Mouse (Mus musculus) WW6 (cell line): ENCODE data around the gene Snca.
"Not testable (repeated sequence)": the region's sequence is repeated elsewhere in the genome, so short reads cannot be mapped to it uniquely, and the experiment has no call there.

ENCODE experiments used
- DNase-seq: peaks from one replicate; pipeline ENCODE4 v3.0.0-alpha.2; 2013; ENCODE audit warnings: low read depth, low spot score

Gene Snca

DNA sequence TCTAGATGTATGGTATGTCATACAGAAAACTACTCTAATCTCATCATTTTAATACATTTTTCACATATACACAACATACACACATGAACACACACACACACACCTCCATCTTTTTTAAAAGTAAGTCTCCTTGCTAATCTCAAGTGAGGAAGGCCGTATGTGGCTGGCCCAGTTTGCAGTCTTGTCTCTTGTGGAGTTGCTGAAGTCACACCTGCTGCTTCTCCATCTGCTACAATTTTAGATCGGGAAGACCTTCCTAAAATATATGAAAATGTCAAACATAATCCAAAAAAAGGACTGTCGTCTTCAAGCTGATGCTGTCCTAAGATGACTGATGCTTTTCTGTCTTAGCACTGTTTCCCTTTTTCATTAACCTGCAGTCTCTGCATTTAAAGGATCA lies 112.1 kb downstream of the Snca start:
- DNase-seq: no peak

DNA sequence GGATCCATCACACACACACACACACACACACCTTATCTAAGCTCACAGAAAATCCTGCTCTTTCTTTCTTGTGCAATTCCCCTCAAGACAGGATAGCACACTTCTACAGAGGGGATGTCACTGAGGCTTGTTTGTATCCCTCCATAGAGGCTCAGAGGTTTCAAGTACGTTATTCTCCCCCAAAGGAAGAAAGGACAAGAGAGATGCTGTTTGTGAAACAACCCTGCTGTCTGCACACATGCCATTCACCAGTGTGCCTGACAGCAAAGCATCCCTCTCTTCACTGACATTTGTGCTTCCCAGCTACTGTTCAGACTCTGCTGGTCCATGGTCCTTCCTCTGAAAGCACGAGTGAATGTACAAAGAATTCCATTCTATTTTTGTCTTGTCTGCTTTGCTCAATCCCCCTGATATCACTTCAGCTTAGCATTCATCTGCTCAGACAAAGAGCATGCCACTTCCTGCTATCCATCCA lies 119.6 kb downstream of the Snca start:
- DNase-seq: no peak

DNA sequence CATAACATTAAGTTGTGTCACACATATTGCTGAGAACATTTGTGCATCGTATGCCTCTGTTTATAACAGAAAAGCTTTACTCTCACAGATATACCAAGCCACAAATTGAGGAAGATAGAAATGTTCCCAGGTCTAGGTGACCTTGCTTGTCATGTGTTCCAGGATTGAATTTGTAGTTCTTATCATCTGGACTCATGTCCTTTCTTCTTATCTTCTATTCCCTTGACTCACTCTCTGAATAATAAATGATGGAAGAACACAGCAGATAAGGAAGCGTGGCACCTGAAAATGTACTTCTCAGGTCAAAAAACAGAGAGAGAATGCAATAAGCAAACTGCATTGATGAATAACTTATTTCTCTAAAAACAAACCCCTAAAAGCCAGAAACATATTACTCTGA lies 131.6 kb downstream of the Snca start:
- no peak for DNase-seq

DNA sequence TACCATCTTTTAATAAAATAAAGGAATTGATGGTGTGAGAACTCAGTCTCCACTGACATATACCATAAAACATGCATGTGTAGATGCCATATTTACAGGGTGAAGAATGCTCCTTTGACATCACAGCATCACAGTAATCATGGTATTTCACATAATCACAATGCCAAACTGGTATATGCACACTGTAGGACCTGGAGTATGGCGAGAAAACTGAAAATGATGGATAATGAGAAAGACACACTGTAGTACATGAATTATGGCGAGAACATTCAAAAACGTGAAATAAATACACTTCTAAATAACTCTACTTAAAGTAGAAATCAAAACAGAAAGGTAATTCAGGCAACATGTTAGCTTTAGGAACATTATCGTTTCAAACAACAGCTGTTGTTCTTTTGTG lies 142.6 kb downstream of the Snca start:
- DNase-seq: not testable (repeated sequence)

DNA sequence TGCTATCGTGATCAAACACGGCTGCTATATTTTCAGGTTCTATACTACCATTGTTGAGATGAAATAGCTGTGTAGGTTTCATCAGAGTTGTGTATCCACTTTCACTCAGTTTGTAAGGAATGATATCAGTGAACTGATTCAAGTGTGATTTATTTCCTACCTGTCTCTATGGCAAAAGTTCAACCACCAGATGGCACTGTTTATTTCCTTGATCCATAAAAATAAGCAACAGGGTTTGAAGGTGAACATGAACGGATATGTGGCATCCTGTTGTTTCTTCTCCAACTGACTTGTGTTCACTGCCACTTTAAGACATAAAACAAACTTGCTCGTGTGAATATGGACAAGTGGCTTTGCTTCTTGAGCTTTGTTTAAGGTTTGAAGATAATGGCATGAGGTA lies 147.4 kb downstream of the Snca start:
- no peak for DNase-seq
